Mouse (Mus musculus) thymus, postnatal 14 days (tissue): Measurements from ENCODE around the gene 3830403N18Rik.
"Not testable (repeated sequence)": the region's sequence is repeated elsewhere in the genome, so short reads cannot be mapped to it uniquely, and the experiment has no call there.

ENCODE experiments used
- DNase-seq: peaks from one replicate; pipeline ENCODE4 v3.0.0; 2021

3830403N18Rik gene

DNA sequence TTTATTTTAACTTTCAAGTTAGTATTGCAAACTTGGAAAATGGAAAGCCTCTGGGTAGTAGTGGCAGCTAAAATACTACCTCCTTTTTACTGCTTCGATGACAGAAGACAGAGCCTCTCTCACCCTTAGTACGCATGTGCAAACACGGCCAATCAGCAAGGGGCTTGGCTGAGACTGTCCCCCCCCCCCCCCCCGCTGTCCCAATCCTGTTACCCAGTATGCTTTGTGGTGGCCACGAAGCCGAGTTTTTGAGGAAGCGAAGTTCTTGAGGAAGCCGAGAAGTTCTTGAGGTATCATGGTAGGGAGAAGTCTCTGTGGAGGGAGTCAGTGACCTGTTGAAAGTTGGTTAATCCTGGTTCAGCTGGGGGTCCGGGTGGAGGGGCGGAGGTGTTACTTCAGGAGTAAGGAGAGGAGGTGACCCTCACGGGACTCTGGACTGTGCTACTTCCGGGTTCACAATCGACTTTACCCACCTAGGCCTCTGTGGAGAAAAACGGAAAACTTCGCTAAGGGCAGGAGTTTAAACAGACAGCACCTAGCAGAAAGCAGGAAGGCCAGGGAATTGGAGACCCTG is at the start of gene 3830403N18Rik:
TSS of gene 3830403N18Rik (plus strand) at position 237 of the 574 bp plus-strand sequence.
- DNase-seq, result not testable (repeated sequence)

DNA sequence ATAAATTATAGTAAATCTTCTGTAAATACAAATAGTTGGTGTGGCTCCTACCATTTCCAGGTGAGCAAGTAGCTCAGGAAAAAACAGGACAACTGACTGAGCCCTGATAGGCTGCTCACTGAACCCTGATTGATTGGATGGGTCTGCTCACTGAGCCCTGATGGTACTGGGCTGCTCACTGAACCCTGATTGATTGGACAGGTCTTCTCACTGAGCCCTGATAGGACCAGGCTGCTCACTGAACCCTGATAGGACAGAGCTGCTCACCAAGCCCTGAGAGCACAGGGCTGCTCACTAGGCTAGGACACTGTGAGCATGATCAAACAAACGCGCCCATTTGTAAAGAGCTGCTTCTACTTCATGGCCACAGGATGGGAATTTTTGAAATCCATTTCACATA is 15.0 kb downstream of the 3830403N18Rik start:
- DNase-seq, result no peak

DNA sequence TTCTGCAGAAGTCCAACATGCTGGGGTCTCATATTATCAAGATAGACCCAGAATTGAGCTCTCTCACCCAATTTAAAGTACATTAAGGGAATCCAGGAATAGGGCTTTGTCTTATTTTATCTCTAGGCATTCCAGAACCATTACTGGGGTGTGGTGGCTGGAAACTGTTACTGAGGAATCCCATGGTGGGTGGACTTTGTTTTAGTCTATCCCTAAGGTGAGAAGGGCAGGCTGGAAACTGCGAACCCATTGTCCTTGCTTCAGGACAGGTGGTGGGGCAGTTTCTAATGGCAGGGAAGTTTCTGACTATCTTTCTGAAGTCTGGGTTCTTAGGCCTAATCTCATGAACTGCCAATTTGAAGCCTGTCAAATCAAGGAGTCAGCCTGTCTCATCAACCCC is 50.1 kb downstream of the 3830403N18Rik start:
- DNase-seq, result not testable (repeated sequence)
